Mouse (Mus musculus) embryonic facial prominence, embryonic 14.5 days (tissue): ENCODE measurements at regions not wholly inside any gene's neighbourhood (a gene's known extent, or its start where the extent isn't known, plus 50 kb on each side); places are given as distances from the start of the nearest gene placed in this dataset.

Experiments
- ATAC-seq: fragments of 200-750 bp; cut with Nextera tagmentation; 2 replicates; pipeline ENCODE4 v1.8.0; 2017; ENCODE audit warnings: low read depth, moderate number of reproducible peaks, moderate TSS enrichment
- DNase-seq: peaks from one replicate; pipeline ENCODE4 v3.0.0-alpha.2; 2015; ENCODE audit warnings: low spot score
- H3K27ac ChIP-seq: fragments of 300-500 bp; sonication (generic); replicated peaks from 2 replicates; pipeline ENCODE4 v1.5.1; 2014; ENCODE audit warnings: low read depth, mild to moderate bottlenecking, low read length, moderate library complexity
- H3K27me3 ChIP-seq: fragments of 300-500 bp; sonication (generic); replicated peaks from 2 replicates; pipeline ENCODE4 v1.6.1; 2014; ENCODE audit warnings: low read length; ENCODE audit not compliant: control insufficient read depth, insufficient read depth
- H3K36me3 ChIP-seq: fragments of 300-500 bp; sonication (generic); 2 replicates; pipeline ENCODE4 v1.6.1; 2014; ENCODE audit warnings: low read length, mixed read lengths; ENCODE audit not compliant: control insufficient read depth, insufficient read depth
- H3K4me1 ChIP-seq: fragments of 300-500 bp; sonication (generic); 2 replicates; pipeline ENCODE4 v1.6.1; 2014; ENCODE audit warnings: antibody characterized with exemption, low read length; ENCODE audit not compliant: control insufficient read depth, insufficient read depth
- H3K4me2 ChIP-seq: fragments of 300-500 bp; sonication (generic); 2 replicates; pipeline ENCODE4 v1.6.1; 2014; ENCODE audit warnings: low read depth, mild to moderate bottlenecking, low read length, moderate library complexity, mixed read lengths
- H3K4me3 ChIP-seq: fragments of 300-500 bp; sonication (generic); 2 replicates; pipeline ENCODE4 v1.5.1; 2014; ENCODE audit warnings: low read depth, mild to moderate bottlenecking, low read length
- H3K9ac ChIP-seq: fragments of 300-500 bp; sonication (generic); 2 replicates; pipeline ENCODE4 v1.6.1; 2014; ENCODE audit warnings: low read depth, mild to moderate bottlenecking, low read length, moderate library complexity, mixed read lengths
- H3K9me3 ChIP-seq: fragments of 300-500 bp; sonication (generic); 2 replicates; pipeline ENCODE4 v1.6.1; 2016; ENCODE audit warnings: low read length; ENCODE audit not compliant: control insufficient read depth
- WGBS: fragments of 180-500 bp; shearing (Covaris S2); extraction: QIAGEN DNeasy Blood & Tissue Kit; methylation state at CpG from one replicate; pipeline ENCODE4 v1.1.7; 2014; 5-methylcytosine and 5-hydroxymethylcytosine counted together

DNA sequence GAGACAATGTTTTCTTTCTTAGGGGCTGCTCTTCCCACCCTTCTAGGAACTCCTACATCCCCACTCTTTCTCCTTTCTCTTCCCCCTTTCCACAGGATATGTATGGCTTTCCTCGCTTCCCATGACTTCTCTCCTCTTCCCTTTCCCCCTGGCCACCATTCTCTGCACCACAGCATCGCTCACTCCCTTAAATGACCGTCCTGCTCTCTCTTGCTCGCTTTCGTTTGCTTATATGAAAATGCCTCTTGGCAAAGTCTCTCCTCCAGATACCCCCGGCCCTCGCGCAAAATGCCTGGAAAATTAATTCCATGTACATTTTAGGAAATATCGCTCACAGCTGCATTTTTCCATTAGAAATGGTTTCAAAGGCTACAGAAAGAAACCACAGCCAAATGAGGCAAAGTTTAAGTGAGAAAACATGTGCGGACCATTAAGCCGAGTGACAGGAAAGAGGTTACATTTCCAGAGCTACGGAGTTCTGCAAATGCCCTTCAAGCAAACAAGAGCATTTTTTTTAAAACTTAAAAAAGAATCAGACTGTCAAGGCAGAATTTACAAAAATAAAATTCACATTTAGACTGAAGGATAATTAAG, 178.7 kb downstream of the Lrig3 start:
- H3K9me3 ChIP-seq = no peaks in the 10 kb centered on the region
- H3K27me3 ChIP-seq = no peaks in the 10 kb centered on the region
- peaks cover 35% of the 10 kb centered on the region for H3K4me1 ChIP-seq
- DNase-seq (peak; percentile 91), ATAC-seq (peak; percentile 63; the same call in 1 of the 2 replicates)
- WGBS = 17% methylated on average over 12 of the region's 12 CpGs
- H3K9ac ChIP-seq = no peak overlapping the region
- no peaks in the 10 kb centered on the region for H3K36me3 ChIP-seq
- peak overlapping the region; percentile 81 for H3K27ac ChIP-seq
- peak overlapping the region; percentile 47 for H3K4me2 ChIP-seq
- 0 out of 2 replicates have a peak overlapping the region, but pooled peaks have one; percentile 7 for H3K4me3 ChIP-seq

- H3K27me3 ChIP-seq = no peaks in the 10 kb centered on the region
- WGBS = 68% methylated on average over 4 of the region's 4 CpGs
- ATAC-seq (no peak), DNase-seq (peak; percentile 16)
- H3K4me3 ChIP-seq = no peak overlapping the region
- no peak overlapping the region for H3K4me2 ChIP-seq
- no peak overlapping the region for H3K9ac ChIP-seq
- H3K36me3 ChIP-seq = no peaks in the 10 kb centered on the region
- H3K9me3 ChIP-seq = no peaks in the 10 kb centered on the region
- no peak overlapping the region for H3K27ac ChIP-seq
- H3K4me1 ChIP-seq = no peaks in the 10 kb centered on the region
Observed at GRCm38 (mm10) chr10:126157300-126157699, 191.3 kb downstream of the Lrig3 start.

- Histone ChIP-seq H3K4me3 (no peak overlapping the region), H3K9ac (no peak overlapping the region), H3K27ac (no peak overlapping the region), H3K9me3 (no peaks in the 10 kb centered on the region), H3K36me3 (no peaks in the 10 kb centered on the region), H3K27me3 (no peaks in the 10 kb centered on the region), H3K4me2 (no peak overlapping the region), H3K4me1 (no peaks in the 10 kb centered on the region)
- ATAC-seq (no peak), DNase-seq (no peak)
- 79% methylated on average over 5 of the region's 5 CpGs for WGBS
Observed at GRCm38 (mm10) chr10:126165215-126165614, 199.2 kb downstream of the Lrig3 start.

GRCm38 (mm10) chr10:126169095-126169873, 203.3 kb downstream of the Lrig3 start:
- no peak for DNase-seq
- H3K4me1 ChIP-seq = no peaks in the 10 kb centered on the region
- no peaks in the 10 kb centered on the region for H3K36me3 ChIP-seq
- H3K4me2 ChIP-seq = no peak overlapping the region
- ATAC-seq = no peak
- no peak overlapping the region for H3K4me3 ChIP-seq
- H3K9ac ChIP-seq = no peak overlapping the region
- no peaks in the 10 kb centered on the region for H3K27me3 ChIP-seq
- H3K27ac ChIP-seq = no peak overlapping the region
- no peaks in the 10 kb centered on the region for H3K9me3 ChIP-seq
- WGBS = 88% methylated on average over 25 of the region's 25 CpGs

GRCm38 (mm10) chr10:126169874-126170163, 203.9 kb downstream of the Lrig3 start:
- no peak overlapping the region for H3K4me3 ChIP-seq
- ATAC-seq (no peak), DNase-seq (peak; percentile 11)
- no peaks in the 10 kb centered on the region for H3K27me3 ChIP-seq
- H3K4me2 ChIP-seq = no peak overlapping the region
- no peak overlapping the region for H3K9ac ChIP-seq
- no peaks in the 10 kb centered on the region for H3K4me1 ChIP-seq
- no peaks in the 10 kb centered on the region for H3K9me3 ChIP-seq
- H3K27ac ChIP-seq = no peak overlapping the region
- 63% methylated on average over 5 of the region's 5 CpGs for WGBS
- no peaks in the 10 kb centered on the region for H3K36me3 ChIP-seq

DNA sequence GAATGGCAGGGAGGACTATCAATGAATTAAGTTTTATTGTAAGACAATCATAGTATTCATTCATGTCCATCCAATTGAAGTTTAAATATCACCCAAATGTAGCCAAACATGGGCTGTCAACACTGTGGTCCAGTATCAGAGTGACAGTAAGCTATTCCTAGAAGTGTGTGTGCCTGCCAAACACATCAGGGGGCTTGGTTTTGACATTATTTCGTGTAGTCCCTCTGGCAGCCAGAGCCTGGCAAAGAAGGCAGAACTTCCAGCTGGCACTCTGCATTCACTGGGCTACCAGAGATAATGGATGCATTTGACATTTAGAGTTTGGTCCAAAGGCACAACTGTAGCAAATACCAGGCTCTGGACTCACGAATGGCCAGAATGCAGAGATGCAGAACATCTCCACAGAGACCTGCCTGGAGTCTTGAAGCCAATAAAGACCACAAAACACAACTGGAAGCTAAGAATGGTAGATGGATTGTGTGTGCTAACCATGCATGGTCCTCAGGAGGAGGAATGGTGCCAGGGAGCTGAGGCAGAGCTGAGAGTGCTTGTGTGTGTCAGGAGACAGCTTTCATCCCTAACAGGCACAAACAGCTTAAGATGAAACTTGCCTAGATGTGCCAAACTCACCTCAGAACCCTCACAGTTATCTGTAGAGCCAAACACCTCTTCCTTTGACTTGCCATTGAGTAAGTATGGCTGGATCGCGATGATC, 210.9 kb downstream of the Lrig3 start:
- no peak for ATAC-seq
- 79% methylated on average over 4 of the region's 4 CpGs for WGBS

DNA sequence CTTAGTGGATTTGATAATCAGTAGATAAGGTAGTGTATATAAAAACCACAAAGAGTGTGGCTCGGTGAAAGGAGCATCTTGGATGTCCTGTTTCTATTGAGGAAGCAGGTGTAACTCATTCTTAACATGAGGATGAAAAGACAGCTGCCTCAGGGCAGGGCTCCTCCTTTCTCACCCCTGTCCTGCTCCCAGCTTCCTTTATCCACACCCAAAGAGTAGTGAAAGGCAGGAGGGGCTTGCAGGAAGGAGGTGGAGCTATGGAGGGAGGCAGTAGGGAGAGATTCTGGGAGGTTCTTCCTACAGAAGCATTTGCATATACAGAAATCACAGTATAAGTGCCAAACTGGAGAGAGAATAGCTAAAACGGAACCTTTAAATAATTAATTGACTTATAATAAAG, 216.4 kb downstream of the Lrig3 start:
- WGBS = 84% methylated on average over 2 of the region's 2 CpGs
- Histone ChIP-seq H3K27ac (no peak overlapping the region), H3K4me1 (no peaks in the 10 kb centered on the region), H3K9me3 (peaks cover 15% of the 10 kb centered on the region), H3K4me3 (no peak overlapping the region), H3K36me3 (no peaks in the 10 kb centered on the region), H3K9ac (no peak overlapping the region), H3K27me3 (no peaks in the 10 kb centered on the region), H3K4me2 (no peak overlapping the region)
- DNase-seq = no peak
- no peak for ATAC-seq

More for the DNA sequence above, 210.9 kb downstream of the Lrig3 start:
- Histone ChIP-seq H3K36me3 (no peaks in the 10 kb centered on the region), H3K4me3 (no peak overlapping the region), H3K4me1 (no peaks in the 10 kb centered on the region), H3K4me2 (no peak overlapping the region), H3K9me3 (no peaks in the 10 kb centered on the region), H3K27ac (no peak overlapping the region), H3K27me3 (no peaks in the 10 kb centered on the region), H3K9ac (no peak overlapping the region)
- no peak for DNase-seq

- H3K27me3 ChIP-seq = no peaks in the 10 kb centered on the region
- H3K4me1 ChIP-seq = no peaks in the 10 kb centered on the region
- ATAC-seq (no peak), DNase-seq (no peak)
- H3K9me3 ChIP-seq = peaks cover 15% of the 10 kb centered on the region
- H3K4me3 ChIP-seq = no peak overlapping the region
- WGBS = 76% methylated on average over 2 of the region's 2 CpGs
- H3K9ac ChIP-seq = no peak overlapping the region
- H3K27ac ChIP-seq = no peak overlapping the region
- no peak overlapping the region for H3K4me2 ChIP-seq
- H3K36me3 ChIP-seq = no peaks in the 10 kb centered on the region
Observed at GRCm38 (mm10) chr10:126183961-126184360, 218.0 kb downstream of the Lrig3 start.
